Mouse (Mus musculus) neural tube, embryonic 15.5 days (tissue): ENCODE results near the gene 4921539E11Rik. TPM values are rescaled to one million over a fixed set of nuclear protein-coding genes. Genes with fewer than 3 reads are reported as not detected.

ENCODE experiments used
- ATAC-seq: fragments of 200-750 bp; cut with Nextera tagmentation; 2 replicates; pipeline ENCODE4 v1.8.0; 2017; ENCODE audit warnings: mild to moderate bottlenecking, moderate TSS enrichment, moderate library complexity; ENCODE audit not compliant: low FRiP score
- H3K27ac ChIP-seq: fragments of 300-500 bp; sonication (generic); replicated peaks from 2 replicates; pipeline ENCODE4 v1.5.1; 2015; ENCODE audit warnings: mild to moderate bottlenecking, inconsistent platforms
- H3K27me3 ChIP-seq: fragments of 300-500 bp; sonication (generic); replicated peaks from 2 replicates; pipeline ENCODE4 v1.6.1; 2015; ENCODE audit warnings: inconsistent platforms
- H3K36me3 ChIP-seq: fragments of 300-500 bp; sonication (generic); 2 replicates; pipeline ENCODE4 v1.6.1; 2015; ENCODE audit warnings: inconsistent platforms
- H3K4me1 ChIP-seq: fragments of 300-500 bp; sonication (generic); 2 replicates; pipeline ENCODE4 v1.6.1; 2015; ENCODE audit warnings: inconsistent platforms
- H3K4me2 ChIP-seq: fragments of 300-500 bp; sonication (generic); 2 replicates; pipeline ENCODE4 v1.6.1; 2015; ENCODE audit warnings: inconsistent platforms, mild to moderate bottlenecking, moderate library complexity
- H3K4me3 ChIP-seq: fragments of 300-500 bp; sonication (generic); replicated peaks from 2 replicates; pipeline ENCODE4 v1.5.1; 2015; ENCODE audit warnings: mild to moderate bottlenecking, inconsistent platforms
- H3K9ac ChIP-seq: fragments of 300-500 bp; sonication (generic); replicated peaks from 2 replicates; pipeline ENCODE4 v1.6.1; 2015; ENCODE audit warnings: mild to moderate bottlenecking, inconsistent platforms
- H3K9me3 ChIP-seq: fragments of 300-500 bp; sonication (generic); replicated peaks from 2 replicates; pipeline ENCODE4 v1.6.1; 2016; ENCODE audit warnings: inconsistent platforms
- WGBS: fragments of 180-500 bp; shearing (Covaris S2); methylation state at CpG from one replicate; pipeline ENCODE4 v1.1.7; 2015; ENCODE audit warnings: mixed read lengths; 5-methylcytosine and 5-hydroxymethylcytosine counted together
- polyA plus RNA-seq: library from polyadenylated mRNA; unstranded; fragments of >200 nt; fragmentation: Nextera tagmentation; extraction: Ambion mirVana; gene quantifications from 2 replicates; pipeline ENCODE4 v1.2.1, GENCODE M21; 2015

Gene 4921539E11Rik
- polyA plus RNA-seq, 1 experiment from 2014 or later: not detected

GRCm38 (mm10) chr4:103197401-103197800 lies 93.3 kb downstream of the 4921539E11Rik start:
- Histone ChIP-seq H3K4me3 (no peak overlapping the region), H3K36me3 (peaks cover 32% of the 10 kb centered on the region), H3K4me2 (no peak overlapping the region), H3K9ac (no peak overlapping the region), H3K4me1 (no peaks in the 10 kb centered on the region), H3K27ac (no peak overlapping the region), H3K27me3 (no peaks in the 10 kb centered on the region), H3K9me3 (no peaks in the 10 kb centered on the region)
- whole genome bisulfite sequencing: 89% methylated on average over 8 of the region's 8 CpGs
- no peak for ATAC-seq

GRCm38 (mm10) chr4:103192421-103192820 lies 98.2 kb downstream of the 4921539E11Rik start:
- no peaks in the 10 kb centered on the region for H3K9me3 ChIP-seq
- no peak overlapping the region for H3K4me3 ChIP-seq
- 91% methylated on average over 2 of the region's 2 CpGs for WGBS
- H3K9ac ChIP-seq: no peak overlapping the region
- no peak for ATAC-seq
- H3K27me3 ChIP-seq: no peaks in the 10 kb centered on the region
- H3K27ac ChIP-seq: no peak overlapping the region
- H3K36me3 ChIP-seq: peaks cover 50% of the 10 kb centered on the region
- H3K4me1 ChIP-seq: no peaks in the 10 kb centered on the region
- H3K4me2 ChIP-seq: no peak overlapping the region

GRCm38 (mm10) chr4:103188786-103189640 lies 101.7 kb downstream of the 4921539E11Rik start:
- Histone ChIP-seq H3K4me3 (no peak overlapping the region), H3K4me2 (no peak overlapping the region), H3K9me3 (no peaks in the 10 kb centered on the region), H3K4me1 (no peaks in the 10 kb centered on the region), H3K27ac (no peak overlapping the region), H3K27me3 (no peaks in the 10 kb centered on the region), H3K36me3 (peaks cover 54% of the 10 kb centered on the region), H3K9ac (no peak overlapping the region)
- 91% methylated on average over 8 of the region's 8 CpGs for WGBS
- no peak for ATAC-seq

Other genes with a start within 250 kb of the 4921539E11Rik start
- 31.2 and 36.6 TPM in 2 replicates for gene Mier1, start 176.5 kb downstream of the 4921539E11Rik start, polyA plus RNA-seq
- gene Wdr78, start 176.3 kb downstream of the 4921539E11Rik start, polyA plus RNA-seq: 4.3 and 4.8 TPM in 2 replicates
- gene Slc35d1, start 75.7 kb downstream of the 4921539E11Rik start, polyA plus RNA-seq: 8.2 and 10.1 TPM in 2 replicates
- 8.4 and 21.5 TPM in 2 replicates for gene Oma1, start 22.9 kb upstream of the 4921539E11Rik start, polyA plus RNA-seq